Mouse (Mus musculus) embryonic fibroblast, embryonic 13.5 days (primary cell): Measurements from ENCODE around the gene Lsamp.

Experiments
- CTCF ChIP-seq: IDR thresholded peaks from 2 replicates; pipeline ENCODE4 v1.5.1; 2011; ENCODE audit warnings: mild to moderate bottlenecking, control low read depth, low read length, moderate library complexity, borderline replicate concordance; ENCODE audit not compliant: insufficient read depth
- POLR2A ChIP-seq: IDR thresholded peaks from 2 replicates; pipeline ENCODE4 v1.6.1; 2011; ENCODE audit warnings: low read depth, mild to moderate bottlenecking, control low read depth, low read length, moderate library complexity

DNA sequence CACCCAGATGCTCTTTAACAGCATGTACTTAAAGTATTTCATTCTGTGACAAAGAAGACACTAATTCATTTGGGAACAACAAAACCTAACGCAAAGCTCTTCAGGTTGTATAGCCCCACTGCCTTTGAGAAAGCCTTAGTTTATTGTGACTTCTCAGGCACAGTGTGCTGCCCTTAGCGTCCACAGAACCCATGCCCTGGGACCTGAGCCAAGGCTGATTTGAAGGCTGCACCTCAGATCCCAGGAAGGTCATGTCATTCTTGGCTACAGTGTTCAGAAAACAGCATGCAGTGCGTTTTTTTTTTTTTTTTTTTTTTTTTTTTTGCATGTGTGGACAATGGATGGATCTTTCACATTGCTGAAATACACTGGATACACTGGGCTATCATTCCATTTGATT is 210.2 kb downstream of the Lsamp start:
- no peak for TF ChIP-seq CTCF
- no peak for TF ChIP-seq POLR2A
